Mouse (Mus musculus) hindbrain, embryonic 10.5 days (tissue): ENCODE measurements around the gene Mthfd2l. TPM values are rescaled to one million over a fixed set of nuclear protein-coding genes. Genes with fewer than 3 reads are reported as not detected.

Experiments
- DNase-seq: peaks from one replicate; pipeline ENCODE4 v3.0.0-alpha.2; 2017; ENCODE audit warnings: low spot score
- H3K27ac ChIP-seq: fragments of 300-500 bp; sonication (generic); 2 replicates; pipeline ENCODE4 v1.5.1; 2016; ENCODE audit warnings: mild to moderate bottlenecking, moderate library complexity
- H3K27me3 ChIP-seq: fragments of 300-500 bp; sonication (generic); 2 replicates; pipeline ENCODE4 v1.6.1; 2016; ENCODE audit warnings: mild to moderate bottlenecking; ENCODE audit not compliant: poor library complexity, insufficient read depth, severe bottlenecking
- H3K36me3 ChIP-seq: fragments of 300-500 bp; sonication (generic); 2 replicates; pipeline ENCODE4 v1.6.1; 2016; ENCODE audit warnings: mild to moderate bottlenecking, moderate library complexity
- H3K4me1 ChIP-seq: fragments of 300-500 bp; sonication (generic); replicated peaks from 2 replicates; pipeline ENCODE4 v1.6.1; 2016; ENCODE audit warnings: mild to moderate bottlenecking
- H3K4me3 ChIP-seq: fragments of 300-500 bp; sonication (generic); 2 replicates; pipeline ENCODE4 v1.5.1; 2016; ENCODE audit warnings: mild to moderate bottlenecking, moderate library complexity
- H3K9me3 ChIP-seq: fragments of 300-500 bp; sonication (generic); 2 replicates; pipeline ENCODE4 v1.6.1; 2016; ENCODE audit warnings: mild to moderate bottlenecking, moderate library complexity
- WGBS: fragments of 180-500 bp; shearing (Covaris S2); methylation state at CpG from one replicate; pipeline ENCODE4 v1.1.7; 2016; 5-methylcytosine and 5-hydroxymethylcytosine counted together
- polyA plus RNA-seq: library from polyadenylated mRNA; unstranded; fragments of >200 nt; fragmentation: Nextera tagmentation; extraction: Ambion mirVana; gene quantifications from 2 replicates; pipeline ENCODE4 v1.2.1, GENCODE M21; 2016

Mthfd2l gene
- polyA plus RNA-seq, 1 experiment from 2014 or later, result 71.3 TPM

DNA sequence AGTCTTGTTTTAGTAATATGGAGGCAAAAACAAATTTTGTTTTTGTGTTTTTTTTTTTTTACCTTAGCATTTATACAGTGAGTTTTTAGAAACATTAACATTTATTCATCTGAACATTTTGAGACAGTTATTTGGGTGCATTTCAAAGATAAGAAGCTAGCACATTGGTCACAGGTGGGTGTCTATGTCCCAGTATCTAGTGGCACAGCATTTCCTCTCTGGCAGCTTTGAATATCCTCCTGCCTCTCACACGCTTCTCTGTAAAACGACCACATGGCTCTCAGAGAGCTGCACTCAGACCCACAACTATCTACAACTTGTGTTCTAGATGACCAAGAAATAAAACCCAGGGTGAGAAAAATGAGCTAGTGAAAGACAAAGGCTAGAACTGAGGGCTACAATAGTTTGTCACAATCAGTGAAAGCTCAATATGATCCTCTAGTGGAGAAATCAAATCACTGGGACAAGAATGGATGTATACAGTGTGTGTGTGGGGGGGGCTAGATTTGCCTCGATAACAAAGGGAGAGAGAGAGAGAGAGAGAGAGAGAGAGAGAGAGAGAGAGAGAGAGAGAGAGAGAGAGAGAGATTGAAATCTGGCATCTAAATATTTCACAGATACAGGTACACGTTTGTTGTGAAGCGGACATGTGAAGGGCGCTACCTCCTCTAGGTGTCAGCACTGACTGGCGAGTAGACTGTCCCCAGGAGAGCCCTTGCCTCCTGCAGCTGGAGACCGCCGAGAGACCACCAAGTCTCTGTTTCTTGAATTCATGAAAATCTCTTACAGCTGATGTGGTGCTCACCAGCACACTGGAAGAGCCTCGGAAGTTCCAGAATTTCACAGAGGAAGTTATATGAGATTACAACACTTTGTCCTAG, 28.3 kb upstream of the Mthfd2l start:
- peak; percentile 6 for DNase-seq
- WGBS, result 15% methylated on average over 10 of the region's 10 CpGs
- peak overlapping the region; percentile 50 for H3K4me3 ChIP-seq
- peaks cover 23% of the 10 kb centered on the region for H3K27me3 ChIP-seq
- no peaks in the 10 kb centered on the region for H3K36me3 ChIP-seq
- no peaks in the 10 kb centered on the region for H3K9me3 ChIP-seq
- H3K4me1 ChIP-seq, result peaks cover 12% of the 10 kb centered on the region
- H3K27ac ChIP-seq, result no peak overlapping the region

DNA sequence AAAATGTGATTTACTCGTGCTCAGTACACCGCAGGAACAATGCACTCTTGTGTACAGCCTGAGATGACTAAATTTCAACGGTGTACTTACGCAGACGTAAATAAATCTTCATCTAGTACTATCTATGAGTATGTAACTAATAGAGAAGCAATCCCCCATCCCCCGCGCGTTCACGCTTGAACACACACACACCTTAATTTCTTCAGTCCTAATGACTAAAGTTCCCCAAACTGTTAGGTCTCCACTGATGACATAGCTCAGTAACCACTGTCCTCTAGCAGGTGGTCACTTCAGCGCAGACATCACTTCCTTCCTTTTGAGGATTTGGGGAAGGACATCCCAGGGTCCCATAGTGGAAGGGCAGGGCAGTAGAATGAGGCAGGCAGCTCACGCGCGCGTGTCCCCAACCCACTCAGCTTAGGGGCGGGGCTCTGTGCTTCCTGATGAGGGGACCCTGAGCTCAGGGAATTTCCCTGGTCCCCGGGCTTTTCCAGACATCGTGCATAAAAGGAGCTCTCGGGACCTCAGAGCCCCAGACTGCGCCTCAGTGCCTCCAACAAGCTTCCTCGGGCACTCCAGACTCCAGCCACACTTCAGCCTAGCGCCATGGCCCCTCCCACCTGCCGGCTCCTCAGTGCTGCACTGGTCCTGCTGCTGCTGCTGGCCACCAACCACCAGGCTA, 27.4 kb upstream of the Mthfd2l start, which contains the start of gene Cxcl2:
Cxcl2 (plus strand) TSS at position 533 of the 682 bp plus-strand sequence.
- Histone ChIP-seq H3K9me3 (no peaks in the 10 kb centered on the region), H3K27me3 (peaks cover 23% of the 10 kb centered on the region), H3K27ac (no peak within 1 kb of the TSS), H3K36me3 (no peaks in the 10 kb centered on the region), H3K4me3 (peak within 1 kb of the TSS; percentile 50), H3K4me1 (peaks cover 12% of the 10 kb centered on the region)
- peak; percentile 7 for DNase-seq
- WGBS, result 9% methylated on average over 22 of the region's 22 CpGs

DNA sequence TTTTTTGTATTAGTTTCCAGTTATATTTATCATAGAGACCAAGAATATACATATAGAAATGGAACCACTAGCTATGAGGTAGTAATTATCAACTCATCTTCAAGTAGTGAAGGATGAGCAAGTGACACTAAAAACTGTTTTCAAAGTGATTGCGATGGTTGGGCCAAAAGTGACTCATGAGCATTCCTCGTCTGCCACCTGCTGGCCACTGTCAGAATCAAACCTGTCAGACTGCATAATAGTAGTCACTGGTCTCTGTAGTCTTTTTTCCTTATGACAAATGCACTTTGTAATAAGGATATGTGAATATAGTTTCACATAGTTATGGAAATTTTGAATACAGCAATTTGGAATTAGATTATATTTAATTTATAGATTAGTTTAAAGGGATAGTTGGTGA, 21.9 kb upstream of the Mthfd2l start:
- Histone ChIP-seq H3K27ac (no peak overlapping the region), H3K36me3 (no peaks in the 10 kb centered on the region), H3K4me3 (no peak overlapping the region), H3K9me3 (no peaks in the 10 kb centered on the region), H3K27me3 (peaks cover 16% of the 10 kb centered on the region), H3K4me1 (peaks cover 1% of the 10 kb centered on the region; the same call in 1 of the 2 replicates)
- peak; percentile 63 for DNase-seq
- 3% methylated on average over 2 of the region's 2 CpGs for WGBS

DNA sequence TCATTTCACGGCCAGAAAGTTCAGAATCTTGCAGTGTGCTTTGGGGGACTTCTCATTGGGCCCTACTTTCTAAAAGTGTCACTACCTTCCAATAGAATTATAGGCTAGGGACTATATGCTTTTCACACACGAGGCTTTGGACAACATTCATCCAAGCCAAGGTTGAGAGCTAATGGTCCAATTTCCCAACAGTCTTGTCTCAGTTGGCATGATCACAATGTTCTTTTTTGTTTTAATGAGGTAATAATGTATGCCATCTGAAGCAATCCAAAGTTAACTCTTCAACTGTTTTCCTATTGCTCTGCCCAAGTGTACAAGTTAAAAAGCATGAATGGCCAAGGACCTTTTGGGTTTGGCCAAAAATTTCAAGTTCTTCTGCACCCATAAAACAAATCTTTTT, 11.4 kb upstream of the Mthfd2l start:
- 78% methylated on average over 2 of the region's 2 CpGs for WGBS
- Histone ChIP-seq H3K4me3 (no peak overlapping the region), H3K36me3 (no peaks in the 10 kb centered on the region), H3K9me3 (no peaks in the 10 kb centered on the region), H3K4me1 (no peaks in the 10 kb centered on the region), H3K27me3 (no peaks in the 10 kb centered on the region), H3K27ac (no peak overlapping the region)
- DNase-seq, result no peak

DNA sequence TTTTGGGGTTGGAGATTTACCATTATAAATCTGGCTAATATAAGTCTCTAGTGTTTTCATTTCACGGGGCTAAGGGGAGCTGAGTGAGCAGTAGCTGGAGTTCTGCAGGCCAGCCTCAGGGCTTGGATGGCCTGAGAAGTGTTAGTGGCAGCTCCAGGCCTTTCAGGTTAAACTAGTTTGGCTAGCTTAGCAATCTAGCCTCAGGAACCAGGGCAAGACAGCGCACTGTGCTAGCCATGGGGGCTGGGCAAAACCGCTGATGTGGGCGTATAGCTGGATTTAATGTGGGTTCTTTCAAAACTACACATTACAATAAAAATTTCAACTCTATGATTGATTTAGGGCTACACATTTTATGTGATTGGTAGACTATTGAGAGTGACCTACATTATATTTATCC, 8.0 kb upstream of the Mthfd2l start:
- Histone ChIP-seq H3K4me3 (no peak overlapping the region), H3K27me3 (no peaks in the 10 kb centered on the region), H3K4me1 (no peaks in the 10 kb centered on the region), H3K36me3 (no peaks in the 10 kb centered on the region), H3K9me3 (no peaks in the 10 kb centered on the region), H3K27ac (no peak overlapping the region)
- no peak for DNase-seq
- 85% methylated on average over 4 of the region's 4 CpGs for WGBS

DNA sequence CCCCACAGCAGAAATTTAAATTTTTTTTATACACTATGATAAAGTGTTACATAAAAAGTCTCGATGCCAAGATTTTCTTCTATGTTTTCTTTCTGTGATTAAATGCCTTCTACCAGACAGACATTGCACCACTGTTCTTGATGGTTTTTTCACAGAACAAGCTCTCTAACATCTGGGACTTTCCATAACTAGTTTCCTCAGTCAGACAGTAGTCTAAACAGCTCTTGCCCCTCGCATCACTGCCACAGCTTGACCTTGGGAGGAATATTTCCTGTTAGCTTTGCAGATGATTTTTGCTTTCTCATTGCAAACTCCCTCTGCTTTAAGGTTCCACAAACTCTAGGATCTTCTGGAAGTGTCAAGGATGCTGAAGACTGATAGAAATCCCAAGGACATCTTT, 371 bp upstream of the Mthfd2l start:
- Histone ChIP-seq H3K4me1 (peaks cover 11% of the 10 kb centered on the region), H3K27ac (peak overlapping the region; percentile 99), H3K4me3 (peak overlapping the region; percentile 71), H3K27me3 (no peaks in the 10 kb centered on the region), H3K9me3 (no peaks in the 10 kb centered on the region), H3K36me3 (peaks cover 23% of the 10 kb centered on the region)
- DNase-seq, result no peak
- WGBS, result 52% methylated on average over 2 of the region's 2 CpGs

DNA sequence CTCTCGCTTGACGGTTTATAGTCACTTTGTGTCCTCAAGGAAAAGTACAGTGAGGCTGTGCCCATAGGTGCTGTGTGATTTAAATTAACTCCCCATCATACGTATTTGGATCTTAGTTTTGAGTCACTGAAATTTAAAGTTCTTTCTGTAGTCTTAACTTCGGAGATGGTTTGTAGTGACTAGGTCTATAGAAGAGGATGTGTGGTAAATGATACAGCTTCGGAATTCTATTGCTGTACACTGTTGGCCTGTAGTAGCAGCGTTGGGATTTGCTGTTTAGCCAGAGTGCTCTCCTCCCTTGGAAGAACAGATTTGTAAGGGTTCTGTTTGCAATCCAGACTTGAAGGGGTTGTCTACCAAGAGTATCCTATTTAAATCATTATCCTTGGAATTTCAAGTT, 994 bp downstream of the Mthfd2l start:
- 9% methylated on average over 6 of the region's 6 CpGs for WGBS
- Histone ChIP-seq H3K36me3 (peaks cover 33% of the 10 kb centered on the region), H3K27me3 (no peaks in the 10 kb centered on the region), H3K4me3 (peak overlapping the region; percentile 71), H3K4me1 (peaks cover 11% of the 10 kb centered on the region), H3K27ac (peak overlapping the region; percentile 99), H3K9me3 (no peaks in the 10 kb centered on the region)
- DNase-seq, result no peak

DNA sequence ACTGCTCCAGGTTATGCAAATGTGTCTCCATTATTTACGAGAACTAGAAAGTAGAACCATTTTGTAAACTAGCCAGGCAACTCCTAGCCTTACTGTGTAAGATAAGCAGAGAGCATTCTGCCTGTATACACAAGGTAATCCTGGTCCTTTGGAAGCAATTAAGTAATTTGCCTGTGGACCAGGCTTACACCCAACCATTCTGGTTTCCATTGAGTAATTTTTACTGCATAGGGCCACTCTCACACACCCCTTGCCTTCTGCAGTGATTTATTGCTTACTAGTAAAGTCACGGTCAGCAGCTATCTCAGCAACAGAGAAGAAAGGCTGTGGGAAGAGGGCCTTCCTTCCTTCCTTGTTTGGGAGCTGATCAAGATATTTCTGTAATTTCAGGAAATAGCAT, 5.8 kb downstream of the Mthfd2l start:
- H3K36me3 ChIP-seq, result peaks cover 40% of the 10 kb centered on the region
- peaks cover 6% of the 10 kb centered on the region for H3K4me1 ChIP-seq
- no peak overlapping the region for H3K27ac ChIP-seq
- H3K9me3 ChIP-seq, result no peaks in the 10 kb centered on the region
- no peaks in the 10 kb centered on the region for H3K27me3 ChIP-seq
- no peak for DNase-seq
- 94% methylated on average over 2 of the region's 2 CpGs for WGBS
- H3K4me3 ChIP-seq, result no peak overlapping the region

DNA sequence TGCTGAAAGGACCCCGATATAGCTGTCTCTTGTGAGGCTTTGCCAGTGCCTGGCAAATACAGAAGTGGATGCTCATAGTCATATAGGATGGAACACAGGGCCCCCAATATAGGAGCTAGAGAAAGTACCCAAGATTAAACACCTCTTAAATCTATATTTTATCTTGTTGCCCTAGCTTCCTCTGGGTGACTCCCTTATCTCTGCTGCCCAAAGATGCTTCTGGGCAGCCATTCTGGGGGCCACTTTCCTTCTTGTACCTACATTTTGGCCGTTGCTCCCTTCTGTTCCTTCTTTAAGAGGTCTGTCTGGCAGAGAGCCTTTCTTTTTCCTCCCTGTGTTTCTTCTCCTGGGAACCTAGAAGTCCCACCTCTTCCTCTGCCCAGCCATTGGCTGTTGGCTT, 14.5 kb downstream of the Mthfd2l start:
- Histone ChIP-seq H3K4me3 (no peak overlapping the region), H3K4me1 (no peaks in the 10 kb centered on the region), H3K27me3 (no peaks in the 10 kb centered on the region), H3K9me3 (no peaks in the 10 kb centered on the region), H3K27ac (no peak overlapping the region), H3K36me3 (peaks cover 8% of the 10 kb centered on the region; the same call in 1 of the 2 replicates)
- 91% methylated on average over 2 of the region's 2 CpGs for WGBS
- DNase-seq, result no peak

DNA sequence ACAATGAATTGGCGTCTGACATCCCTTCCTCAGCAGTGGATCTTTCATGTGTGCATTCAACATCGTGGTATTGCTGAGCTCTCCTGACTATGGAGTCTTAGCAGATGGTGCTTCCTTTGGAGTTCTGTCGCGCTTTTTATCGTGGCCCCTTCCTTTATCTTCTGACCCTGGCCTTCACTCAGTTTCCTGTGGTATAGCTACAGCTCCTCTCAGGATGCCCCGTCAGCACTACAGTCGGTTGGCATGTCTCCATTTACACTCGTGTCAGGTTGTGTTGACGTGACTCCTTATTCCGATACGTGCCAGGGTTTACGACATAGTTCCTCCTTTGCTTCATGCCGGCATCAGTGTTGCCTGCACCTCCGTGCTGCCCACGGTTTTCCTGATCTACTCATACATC, 18.6 kb downstream of the Mthfd2l start:
- Histone ChIP-seq H3K4me3 (no peak overlapping the region), H3K4me1 (no peaks in the 10 kb centered on the region), H3K27me3 (no peaks in the 10 kb centered on the region), H3K27ac (no peak overlapping the region), H3K9me3 (no peaks in the 10 kb centered on the region), H3K36me3 (0 out of 2 replicates have a peak, but pooled peaks cover 8% of the 10 kb centered on the region)
- WGBS, result 92% methylated on average over 15 of the region's 15 CpGs
- DNase-seq, result no peak

DNA sequence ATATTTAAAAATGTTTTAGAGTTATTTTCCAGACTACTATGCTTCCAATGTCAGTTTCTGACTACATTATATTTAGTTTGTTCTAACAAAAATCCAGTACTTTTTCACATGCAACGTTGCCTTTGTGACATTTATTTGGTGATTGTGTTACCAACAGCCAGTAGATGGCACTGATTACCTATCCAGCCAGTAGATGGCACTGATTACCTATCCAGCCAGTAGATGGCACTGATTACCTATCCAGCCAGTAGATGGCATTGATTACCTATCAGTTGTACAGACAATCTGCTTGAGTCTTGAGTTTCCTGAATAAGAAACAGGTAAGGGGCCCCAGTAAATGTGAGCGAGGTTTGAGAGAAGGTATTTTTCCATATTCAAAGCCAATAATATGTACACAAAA, 20.6 kb downstream of the Mthfd2l start:
- no peaks in the 10 kb centered on the region for H3K27me3 ChIP-seq
- no peaks in the 10 kb centered on the region for H3K4me1 ChIP-seq
- H3K4me3 ChIP-seq, result no peak overlapping the region
- DNase-seq, result no peak
- WGBS, result 37% methylated on average over 2 of the region's 2 CpGs
- H3K36me3 ChIP-seq, result 0 out of 2 replicates have a peak, but pooled peaks cover 8% of the 10 kb centered on the region
- H3K9me3 ChIP-seq, result no peaks in the 10 kb centered on the region
- no peak overlapping the region for H3K27ac ChIP-seq

DNA sequence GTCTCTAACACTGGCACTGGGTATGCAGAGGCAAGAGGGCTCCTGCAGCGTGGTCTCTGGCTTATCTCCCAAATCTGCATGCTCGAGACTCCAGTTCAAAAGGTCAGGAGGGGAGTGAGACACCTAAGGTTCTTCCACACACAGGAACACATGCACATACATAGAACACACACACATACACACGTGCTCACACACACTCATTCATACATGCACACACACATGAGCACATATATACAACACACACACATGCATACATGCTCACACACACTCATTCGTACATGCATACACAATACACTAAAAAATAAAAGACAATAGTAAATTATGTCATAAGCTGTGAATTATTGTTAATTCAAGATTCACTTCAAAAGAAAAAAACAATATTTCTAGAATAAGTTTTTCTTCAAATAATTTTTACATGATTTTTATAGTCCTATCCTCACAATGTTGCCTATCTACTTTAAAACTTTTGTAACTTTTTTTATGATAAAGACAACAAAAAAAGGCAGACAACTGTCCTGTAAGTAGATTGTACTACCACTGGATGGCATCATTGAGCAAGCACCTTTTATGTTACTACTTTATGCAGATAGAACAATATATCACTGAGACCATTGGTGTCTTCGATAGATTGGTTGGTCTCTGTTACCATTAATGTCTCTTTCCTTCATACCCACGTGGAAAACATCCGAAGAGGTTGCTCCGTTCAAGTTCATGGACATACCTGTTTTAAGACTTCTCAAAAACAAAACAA, 22.0 kb downstream of the Mthfd2l start:
- WGBS, result 86% methylated on average over 8 of the region's 8 CpGs
- H3K4me3 ChIP-seq, result no peak overlapping the region
- no peaks in the 10 kb centered on the region for H3K4me1 ChIP-seq
- DNase-seq, result no peak
- no peaks in the 10 kb centered on the region for H3K9me3 ChIP-seq
- no peaks in the 10 kb centered on the region for H3K27me3 ChIP-seq
- 0 out of 2 replicates have a peak, but pooled peaks cover 5% of the 10 kb centered on the region for H3K36me3 ChIP-seq
- H3K27ac ChIP-seq, result no peak overlapping the region
